Mouse (Mus musculus): ENCODE data around the gene Rprd1b. TPM values are rescaled to one million over a fixed set of nuclear protein-coding genes. Genes with fewer than 3 reads are reported as not detected.

Gene Rprd1b
- polyA plus RNA-seq, 1 experiment from 2014 or later = 50.9 TPM

DNA sequence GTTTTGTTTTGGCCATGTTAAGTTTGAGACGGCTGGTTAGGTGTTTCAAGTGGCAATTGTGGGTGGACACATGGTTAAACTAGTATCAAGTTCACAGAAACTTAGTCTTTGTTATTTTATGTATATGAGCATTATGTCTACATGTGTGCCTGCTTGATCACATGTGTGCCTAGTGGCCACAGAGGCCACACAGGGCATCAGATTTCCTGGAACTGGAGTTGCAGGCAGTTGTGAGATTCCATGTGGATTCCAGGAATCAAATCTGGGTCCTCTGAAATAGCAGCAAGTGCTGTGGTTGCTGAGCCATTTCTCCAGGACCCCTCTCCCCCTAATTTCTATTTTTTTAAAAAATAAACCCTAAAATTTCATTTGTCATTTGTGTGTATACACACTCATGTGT is 11.4 kb downstream of the Rprd1b start:
- Histone ChIP-seq H3K9me3 (ENCODE audit: low read depth, low read length) (no peaks in the 10 kb centered on the region), H3K27ac (ENCODE audit: low read depth) (no peak overlapping the region), H3K27me3 (ENCODE audit: insufficient read depth, low read length) (no peaks in the 10 kb centered on the region), H3K4me3 (ENCODE audit: low read depth, low read length) (no peak overlapping the region), H3K9ac (no peak overlapping the region), H3K4me2 (no peak overlapping the region), H3K36me3 (ENCODE audit: insufficient read depth) (peaks cover 70% of the 10 kb centered on the region), H3K4me1 (ENCODE audit: insufficient read depth) (no peaks in the 10 kb centered on the region)
- no peak for ATAC-seq (ENCODE audit: insufficient read depth)
- DNase-seq = no peak
- 58% methylated on average over 1 of the region's 1 CpGs for WGBS
- no peak for TF ChIP-seq CTCF (IDR thresholded peaks at IDR 0.05; ENCODE audit: low read depth)

DNA sequence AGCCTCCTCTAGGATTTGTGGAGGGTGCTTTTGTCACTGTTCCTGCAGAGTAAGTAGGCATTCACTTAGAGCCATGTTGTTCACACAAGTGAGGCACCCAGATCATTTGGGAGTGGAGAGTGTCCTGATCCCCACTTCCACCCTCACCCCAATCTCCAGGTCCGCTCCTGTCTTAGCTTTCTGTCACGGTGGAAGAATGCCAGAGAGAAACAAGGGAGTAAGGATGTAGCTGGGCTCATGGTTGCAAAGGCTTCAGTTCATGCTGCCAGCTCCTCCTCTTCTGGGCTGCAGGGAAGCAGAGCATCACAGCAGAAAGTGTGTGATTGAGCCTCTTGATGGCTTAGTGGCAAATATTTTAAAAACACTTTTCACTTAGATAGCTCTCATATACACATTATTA is 12.1 kb downstream of the Rprd1b start:
- Histone ChIP-seq H3K27me3 (ENCODE audit: insufficient read depth, low read length) (no peaks in the 10 kb centered on the region), H3K36me3 (ENCODE audit: insufficient read depth) (peaks cover 77% of the 10 kb centered on the region)

DNA sequence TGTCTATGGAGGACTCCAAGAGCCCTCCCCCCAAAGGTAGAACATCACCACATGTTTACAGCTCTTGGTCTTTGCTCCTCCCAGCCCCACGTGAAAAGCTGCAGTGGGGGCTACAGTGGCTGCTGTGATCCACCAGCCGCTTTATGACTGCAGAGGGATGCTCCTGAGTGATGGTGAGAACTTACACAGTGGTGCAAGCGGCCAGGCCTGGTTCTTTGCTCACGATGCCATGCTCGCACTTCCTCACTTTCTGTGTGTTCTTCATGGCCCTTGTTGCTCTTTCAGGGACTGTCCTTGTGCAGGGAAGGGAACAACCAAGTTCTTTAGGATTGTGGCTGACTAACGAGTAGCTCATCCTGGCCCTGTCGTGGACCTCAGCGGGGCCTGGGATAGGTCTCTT is 15.2 kb downstream of the Rprd1b start:
- WGBS = 88% methylated on average over 8 of the region's 8 CpGs
- Histone ChIP-seq H3K9ac (no peak overlapping the region), H3K9me3 (ENCODE audit: low read depth, low read length) (no peaks in the 10 kb centered on the region), H3K36me3 (ENCODE audit: insufficient read depth) (peaks cover 81% of the 10 kb centered on the region), H3K4me1 (ENCODE audit: insufficient read depth) (no peaks in the 10 kb centered on the region), H3K27me3 (ENCODE audit: insufficient read depth, low read length) (no peaks in the 10 kb centered on the region), H3K4me3 (ENCODE audit: low read depth, low read length) (no peak overlapping the region), H3K27ac (ENCODE audit: low read depth) (no peak overlapping the region), H3K4me2 (no peak overlapping the region)
- ATAC-seq (ENCODE audit: insufficient read depth) (no peak), DNase-seq (no peak)
- no peak for TF ChIP-seq CTCF (IDR thresholded peaks at IDR 0.05; ENCODE audit: low read depth)

More for the DNA sequence above, 12.1 kb downstream of the Rprd1b start:
- Histone ChIP-seq H3K9ac (no peak overlapping the region), H3K9me3 (ENCODE audit: low read depth, low read length) (no peaks in the 10 kb centered on the region), H3K4me1 (ENCODE audit: insufficient read depth) (no peaks in the 10 kb centered on the region), H3K4me3 (ENCODE audit: low read depth, low read length) (no peak overlapping the region), H3K27ac (ENCODE audit: low read depth) (no peak overlapping the region), H3K4me2 (no peak overlapping the region)
- TF ChIP-seq CTCF (IDR thresholded peaks at IDR 0.05; ENCODE audit: low read depth) = no peak
- DNase-seq = no peak
- ATAC-seq (ENCODE audit: insufficient read depth) = no peak
- WGBS = 66% methylated on average over 2 of the region's 2 CpGs

DNA sequence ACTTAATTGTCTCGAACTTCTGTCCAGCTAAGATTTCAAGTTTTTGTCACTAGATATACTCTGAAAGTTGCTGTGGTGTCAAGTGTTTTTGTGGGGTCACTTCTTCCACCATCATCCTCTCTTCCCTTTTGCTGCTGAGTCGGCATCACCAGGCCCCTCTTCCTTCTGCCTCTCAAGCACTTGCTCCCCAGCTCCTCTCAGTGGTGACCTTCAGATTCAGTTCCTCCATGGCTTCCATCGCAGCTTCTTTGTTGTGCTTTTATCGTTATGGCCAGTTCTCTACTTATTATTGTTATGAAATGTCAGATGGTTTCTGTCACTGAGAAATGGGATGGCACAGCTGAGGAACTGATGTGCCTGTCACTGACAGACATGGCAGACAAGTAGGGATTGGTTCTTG is 17.9 kb downstream of the Rprd1b start:
- H3K27ac ChIP-seq (ENCODE audit: low read depth) = no peak overlapping the region
- no peak for ATAC-seq (ENCODE audit: insufficient read depth)
- no peak overlapping the region for H3K4me2 ChIP-seq
- no peaks in the 10 kb centered on the region for H3K27me3 ChIP-seq (ENCODE audit: insufficient read depth, low read length)
- no peak for DNase-seq
- no peak for TF ChIP-seq CTCF (IDR thresholded peaks at IDR 0.05; ENCODE audit: low read depth)
- H3K4me3 ChIP-seq (ENCODE audit: low read depth, low read length) = no peak overlapping the region
- H3K36me3 ChIP-seq (ENCODE audit: insufficient read depth) = peaks cover 80% of the 10 kb centered on the region
- 65% methylated on average over 4 of the region's 4 CpGs for WGBS
- no peaks in the 10 kb centered on the region for H3K9me3 ChIP-seq (ENCODE audit: low read depth, low read length)
- no peak overlapping the region for H3K9ac ChIP-seq
- H3K4me1 ChIP-seq (ENCODE audit: insufficient read depth) = no peaks in the 10 kb centered on the region

DNA sequence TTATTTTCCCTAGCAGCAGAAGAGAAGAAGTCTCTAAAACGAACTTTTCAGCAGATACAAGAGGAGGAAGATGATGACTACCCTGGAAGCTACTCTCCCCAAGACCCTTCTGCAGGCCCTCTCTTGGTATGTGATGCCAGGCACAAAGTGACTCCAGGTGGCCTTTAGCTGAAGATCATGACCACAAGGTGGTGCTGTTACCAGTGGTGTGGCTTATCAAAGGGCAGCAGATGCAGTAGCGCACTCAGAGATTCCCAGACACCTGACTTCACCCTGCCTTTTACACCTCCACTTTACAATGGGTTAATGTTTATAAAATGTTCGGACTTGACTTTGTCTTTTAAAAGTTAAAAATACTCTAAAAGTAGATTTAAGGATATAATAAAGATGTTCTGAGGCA is 19.6 kb downstream of the Rprd1b start:
- Histone ChIP-seq H3K4me3 (ENCODE audit: low read depth, low read length) (no peak overlapping the region), H3K4me1 (ENCODE audit: insufficient read depth) (no peaks in the 10 kb centered on the region), H3K9ac (no peak overlapping the region), H3K27ac (ENCODE audit: low read depth) (no peak overlapping the region), H3K36me3 (ENCODE audit: insufficient read depth) (peaks cover 80% of the 10 kb centered on the region), H3K4me2 (no peak overlapping the region), H3K9me3 (ENCODE audit: low read depth, low read length) (no peaks in the 10 kb centered on the region), H3K27me3 (ENCODE audit: insufficient read depth, low read length) (no peaks in the 10 kb centered on the region)
- DNase-seq = peak; percentile 78
- peak; percentile 74 for TF ChIP-seq CTCF (IDR thresholded peaks at IDR 0.05; ENCODE audit: low read depth)
- no peak for ATAC-seq (ENCODE audit: insufficient read depth)
- WGBS = 61% methylated on average over 3 of the region's 3 CpGs

DNA sequence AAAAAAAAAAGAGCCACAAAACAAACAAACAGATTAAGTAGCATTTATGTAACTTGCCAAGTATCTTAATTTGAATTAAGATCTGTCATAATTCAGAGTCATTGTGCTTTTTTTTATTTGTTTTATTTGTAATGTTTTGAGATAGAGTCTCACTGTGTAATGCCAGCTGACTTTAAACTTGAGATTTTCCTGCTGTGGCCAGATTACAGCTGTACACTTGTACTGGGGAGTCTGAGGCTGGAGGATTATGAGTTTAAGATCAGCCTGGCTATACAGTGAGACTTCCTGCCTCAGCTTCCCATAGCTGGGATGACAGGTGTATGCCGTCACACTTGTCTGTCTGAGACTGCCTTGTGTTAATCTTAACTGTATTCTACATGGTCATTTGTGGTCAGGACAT is 20.4 kb downstream of the Rprd1b start:
- no peak for ATAC-seq (ENCODE audit: insufficient read depth)
- Histone ChIP-seq H3K9me3 (ENCODE audit: low read depth, low read length) (no peaks in the 10 kb centered on the region), H3K9ac (no peak overlapping the region), H3K27ac (ENCODE audit: low read depth) (no peak overlapping the region), H3K36me3 (ENCODE audit: insufficient read depth) (peaks cover 72% of the 10 kb centered on the region), H3K4me1 (ENCODE audit: insufficient read depth) (no peaks in the 10 kb centered on the region), H3K27me3 (ENCODE audit: insufficient read depth, low read length) (no peaks in the 10 kb centered on the region), H3K4me2 (no peak overlapping the region), H3K4me3 (ENCODE audit: low read depth, low read length) (no peak overlapping the region)
- no peak for DNase-seq
- TF ChIP-seq CTCF (IDR thresholded peaks at IDR 0.05; ENCODE audit: low read depth) = no peak
- WGBS = 95% methylated on average over 1 of the region's 1 CpGs

DNA sequence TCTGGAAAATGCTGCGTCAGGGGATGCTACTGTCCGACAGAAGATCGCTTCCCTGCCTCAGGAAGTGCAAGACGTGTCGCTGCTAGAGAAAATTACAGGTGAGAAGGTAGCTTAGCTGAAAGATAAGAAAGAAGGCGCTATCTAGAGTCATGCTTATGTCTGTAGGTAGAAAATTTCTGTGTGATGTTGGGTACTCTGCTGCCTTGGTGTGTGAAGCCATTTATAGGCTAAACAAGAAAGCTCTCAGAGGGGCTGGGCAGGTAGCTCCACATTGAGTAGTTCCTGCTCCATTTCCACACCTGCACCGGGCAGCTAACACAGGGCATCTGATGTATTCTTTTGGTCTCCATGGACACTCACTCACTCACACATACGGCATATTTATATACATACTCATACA is 21.8 kb downstream of the Rprd1b start:
- no peak overlapping the region for H3K4me3 ChIP-seq (ENCODE audit: low read depth, low read length)
- H3K27me3 ChIP-seq (ENCODE audit: insufficient read depth, low read length) = no peaks in the 10 kb centered on the region
- H3K4me2 ChIP-seq = no peak overlapping the region
- H3K36me3 ChIP-seq (ENCODE audit: insufficient read depth) = peaks cover 63% of the 10 kb centered on the region
- H3K9me3 ChIP-seq (ENCODE audit: low read depth, low read length) = no peaks in the 10 kb centered on the region
- ATAC-seq (ENCODE audit: insufficient read depth) (no peak), DNase-seq (no peak)
- H3K4me1 ChIP-seq (ENCODE audit: insufficient read depth) = no peaks in the 10 kb centered on the region
- WGBS = 92% methylated on average over 8 of the region's 8 CpGs
- no peak overlapping the region for H3K9ac ChIP-seq
- TF ChIP-seq CTCF (IDR thresholded peaks at IDR 0.05; ENCODE audit: low read depth) = no peak
- H3K27ac ChIP-seq (ENCODE audit: low read depth) = no peak overlapping the region

DNA sequence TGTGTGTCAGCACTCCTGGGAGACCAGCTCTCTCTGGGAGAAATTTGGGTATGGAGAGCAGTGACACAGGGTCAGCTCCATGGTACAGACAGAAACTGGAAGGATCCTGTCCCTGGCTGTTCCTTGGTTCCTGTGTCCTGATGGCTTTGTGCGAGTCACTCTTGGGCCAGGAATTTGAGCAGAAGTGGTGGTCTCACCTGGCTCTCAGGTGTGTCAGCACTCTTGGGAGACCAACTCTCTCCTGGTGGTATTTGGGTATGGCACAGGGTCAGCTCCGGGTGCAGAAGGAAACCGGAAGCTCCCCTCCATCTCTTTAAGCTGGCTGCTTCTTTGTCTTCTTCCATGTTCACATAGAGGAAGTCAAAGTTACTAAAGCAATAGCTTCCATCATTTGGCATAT is 26.3 kb downstream of the Rprd1b start:
- no peak for ATAC-seq (ENCODE audit: insufficient read depth)
- Histone ChIP-seq H3K4me3 (ENCODE audit: low read depth, low read length) (no peak overlapping the region), H3K9ac (no peak overlapping the region), H3K36me3 (ENCODE audit: insufficient read depth) (peaks cover 66% of the 10 kb centered on the region), H3K27me3 (ENCODE audit: insufficient read depth, low read length) (no peaks in the 10 kb centered on the region), H3K4me1 (ENCODE audit: insufficient read depth) (no peaks in the 10 kb centered on the region), H3K9me3 (ENCODE audit: low read depth, low read length) (no peaks in the 10 kb centered on the region), H3K4me2 (no peak overlapping the region), H3K27ac (ENCODE audit: low read depth) (no peak overlapping the region)
- DNase-seq = no peak
- no peak for TF ChIP-seq CTCF (IDR thresholded peaks at IDR 0.05; ENCODE audit: low read depth)
- 93% methylated on average over 3 of the region's 3 CpGs for WGBS
